Mouse (Mus musculus): ENCODE results near the gene Herc2.

- TF ChIP-seq CTCF (IDR thresholded peaks at IDR 0.05; ENCODE audit: low read depth) (no peak), EP300 (IDR thresholded peaks at IDR 0.05; ENCODE audit: low read depth) (no peak)
Observed at GRCm38 (mm10) chr7:56177371-56177770, 127.4 kb downstream of the Herc2 start.

Data from liver, postnatal 0 days (tissue).